Mouse (Mus musculus) lung, postnatal 0 days (tissue): ENCODE data around the gene Chrm4. TPM values are rescaled to one million over a fixed set of nuclear protein-coding genes. Genes with fewer than 3 reads are reported as not detected.

ENCODE experiments used
- ATAC-seq: fragments of 200-750 bp; cut with Nextera tagmentation; 2 replicates; pipeline ENCODE4 v1.8.0; 2017; ENCODE audit warnings: moderate library complexity
- DNase-seq: peaks from one replicate; pipeline ENCODE4 v3.0.0-alpha.2; 2016; ENCODE audit warnings: low spot score
- H3K27ac ChIP-seq: fragments of 300-500 bp; sonication (generic); 2 replicates; pipeline ENCODE4 v1.5.1; 2014; ENCODE audit warnings: antibody characterized with exemption, mild to moderate bottlenecking, low read length, mixed read lengths
- H3K27me3 ChIP-seq: fragments of 300-500 bp; sonication (generic); replicated peaks from 2 replicates; pipeline ENCODE4 v1.6.1; 2014; ENCODE audit warnings: low read length, mixed read lengths; ENCODE audit not compliant: insufficient read depth
- H3K36me3 ChIP-seq: fragments of 300-500 bp; sonication (generic); 2 replicates; pipeline ENCODE4 v1.6.1; 2014; ENCODE audit warnings: low read length, mixed read lengths; ENCODE audit not compliant: insufficient read depth
- H3K4me1 ChIP-seq: fragments of 300-500 bp; sonication (generic); 2 replicates; pipeline ENCODE4 v1.6.1; 2014; ENCODE audit warnings: antibody characterized with exemption, low read depth, low read length, mixed read lengths; ENCODE audit not compliant: insufficient read depth
- H3K4me2 ChIP-seq: fragments of 300-500 bp; sonication (generic); replicated peaks from 2 replicates; pipeline ENCODE4 v1.6.1; 2014; ENCODE audit warnings: low read depth, mild to moderate bottlenecking, low read length, moderate library complexity, mixed read lengths
- H3K4me3 ChIP-seq: fragments of 300-500 bp; sonication (generic); 2 replicates; pipeline ENCODE4 v1.5.1; 2014; ENCODE audit warnings: low read depth, low read length
- H3K9ac ChIP-seq: fragments of 300-500 bp; sonication (generic); replicated peaks from 2 replicates; pipeline ENCODE4 v1.6.1; 2014; ENCODE audit warnings: low read depth, mild to moderate bottlenecking
- H3K9me3 ChIP-seq: fragments of 300-500 bp; sonication (generic); 2 replicates; pipeline ENCODE4 v1.6.1; 2016; ENCODE audit warnings: low read length, mixed read lengths
- CTCF ChIP-seq: IDR thresholded peaks from 2 replicates; pipeline ENCODE4 v1.5.1; 2016; ENCODE audit warnings: antibody characterized with exemption, mild to moderate bottlenecking
- EP300 ChIP-seq: IDR thresholded peaks from 2 replicates; pipeline ENCODE4 v1.6.1; 2016; ENCODE audit warnings: antibody characterized with exemption, mild to moderate bottlenecking, control low read depth
- WGBS: fragments of 180-500 bp; shearing (Covaris S2); extraction: QIAGEN DNeasy Blood & Tissue Kit; methylation state at CpG from one replicate; pipeline ENCODE4 v1.1.7; 2014; 5-methylcytosine and 5-hydroxymethylcytosine counted together
- polyA plus RNA-seq: library from polyadenylated mRNA; unstranded; fragments of >200 nt; fragmentation: Nextera tagmentation; extraction: Ambion mirVana; gene quantifications from 2 replicates; pipeline ENCODE4 v1.2.1, GENCODE M21; 2015

Gene Chrm4
- polyA plus RNA-seq, 1 experiment from 2014 or later = 0.16 TPM

DNA sequence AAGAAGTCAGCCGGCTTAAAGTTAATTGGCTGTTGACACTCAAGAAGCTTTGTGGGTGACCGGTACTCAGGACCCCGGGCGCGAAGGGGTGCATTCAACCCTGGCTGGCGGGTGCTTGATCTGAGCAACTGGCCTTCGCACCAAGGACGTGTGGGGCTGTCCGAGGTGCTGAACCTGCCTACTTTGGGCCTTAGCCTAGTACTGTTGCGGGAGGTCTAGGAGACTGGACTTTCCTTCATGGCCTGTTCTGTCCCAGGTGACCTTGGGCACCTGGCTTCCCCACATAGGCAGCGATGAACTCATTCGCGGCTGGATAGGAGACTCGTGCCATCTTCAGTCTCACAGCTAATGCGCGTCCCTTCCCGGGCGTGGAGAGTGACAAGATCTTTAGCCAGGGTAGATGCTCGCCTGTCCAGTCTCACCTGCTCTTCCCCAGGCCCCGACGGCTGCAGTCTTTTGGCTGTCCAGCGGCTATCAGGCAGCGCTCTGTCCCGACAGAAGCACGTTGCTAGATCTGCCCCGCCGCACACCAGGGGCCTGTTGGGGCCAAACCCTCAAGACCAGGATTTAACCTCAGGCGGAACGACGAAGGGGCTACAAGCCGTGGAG is 5.8 kb upstream of the Chrm4 start:
- Histone ChIP-seq H3K4me1 (peaks cover 12% of the 10 kb centered on the region), H3K27ac (no peak overlapping the region), H3K9ac (no peak overlapping the region), H3K36me3 (peaks cover 19% of the 10 kb centered on the region; the same call in 1 of the 2 replicates), H3K4me2 (peak overlapping the region; percentile 69), H3K27me3 (peaks cover 36% of the 10 kb centered on the region), H3K4me3 (peak overlapping the region; percentile 43), H3K9me3 (no peaks in the 10 kb centered on the region)
- ATAC-seq = peak; percentile 67
- 3% methylated on average over 31 of the region's 31 CpGs for WGBS
- peak; percentile 75 for DNase-seq
- TF ChIP-seq CTCF (no peak), EP300 (no peak)

DNA sequence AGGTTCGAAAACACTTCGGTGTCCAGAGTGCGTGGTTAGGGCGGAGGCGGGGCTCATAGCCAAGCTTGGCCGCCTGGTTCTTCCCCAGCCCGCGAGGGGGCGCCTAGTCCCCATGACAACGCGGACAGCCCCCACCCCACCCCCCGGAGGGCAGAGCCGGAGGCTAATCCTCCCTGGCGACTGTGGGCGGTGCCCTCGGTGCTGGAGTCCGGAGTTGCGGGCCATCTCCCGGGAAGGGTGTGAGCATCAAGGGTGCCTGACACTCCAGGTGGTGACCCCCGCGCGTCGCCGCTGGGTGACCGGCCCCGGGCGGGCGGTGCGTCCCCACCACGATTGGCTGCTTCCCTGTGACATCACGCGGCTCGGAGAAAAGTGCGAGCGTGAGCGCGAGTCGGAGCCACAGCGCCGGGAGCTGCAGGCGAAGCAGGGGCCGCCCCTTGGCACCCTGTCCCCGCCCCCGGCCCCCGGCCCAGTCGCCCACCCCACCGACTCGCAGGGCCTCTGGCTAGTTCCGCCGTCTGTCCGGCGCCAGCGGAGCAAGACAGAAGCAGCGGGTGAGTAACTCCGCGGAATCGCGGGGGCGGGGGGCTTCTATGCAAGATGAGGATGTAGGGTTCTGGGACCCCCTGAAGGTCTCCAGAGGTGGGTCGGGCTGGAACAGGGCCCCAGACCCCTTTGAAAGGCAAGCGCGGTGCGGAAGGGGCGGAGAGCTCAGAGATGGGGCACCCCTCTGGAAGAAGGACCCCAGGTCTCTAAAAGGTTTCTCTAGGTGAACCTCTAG is 5.1 kb upstream of the Chrm4 start:
- TF ChIP-seq EP300 (no peak), CTCF (peak; percentile 65)
- peak; percentile 56 for ATAC-seq
- Histone ChIP-seq H3K27ac (no peak overlapping the region), H3K4me1 (peaks cover 12% of the 10 kb centered on the region), H3K4me2 (peak overlapping the region; percentile 69), H3K36me3 (peaks cover 15% of the 10 kb centered on the region; the same call in 1 of the 2 replicates), H3K9me3 (no peaks in the 10 kb centered on the region), H3K27me3 (peaks cover 36% of the 10 kb centered on the region), H3K9ac (no peak overlapping the region), H3K4me3 (peak overlapping the region; percentile 43)
- WGBS = 1% methylated on average over 55 of the region's 64 CpGs
- peak; percentile 58 for DNase-seq

DNA sequence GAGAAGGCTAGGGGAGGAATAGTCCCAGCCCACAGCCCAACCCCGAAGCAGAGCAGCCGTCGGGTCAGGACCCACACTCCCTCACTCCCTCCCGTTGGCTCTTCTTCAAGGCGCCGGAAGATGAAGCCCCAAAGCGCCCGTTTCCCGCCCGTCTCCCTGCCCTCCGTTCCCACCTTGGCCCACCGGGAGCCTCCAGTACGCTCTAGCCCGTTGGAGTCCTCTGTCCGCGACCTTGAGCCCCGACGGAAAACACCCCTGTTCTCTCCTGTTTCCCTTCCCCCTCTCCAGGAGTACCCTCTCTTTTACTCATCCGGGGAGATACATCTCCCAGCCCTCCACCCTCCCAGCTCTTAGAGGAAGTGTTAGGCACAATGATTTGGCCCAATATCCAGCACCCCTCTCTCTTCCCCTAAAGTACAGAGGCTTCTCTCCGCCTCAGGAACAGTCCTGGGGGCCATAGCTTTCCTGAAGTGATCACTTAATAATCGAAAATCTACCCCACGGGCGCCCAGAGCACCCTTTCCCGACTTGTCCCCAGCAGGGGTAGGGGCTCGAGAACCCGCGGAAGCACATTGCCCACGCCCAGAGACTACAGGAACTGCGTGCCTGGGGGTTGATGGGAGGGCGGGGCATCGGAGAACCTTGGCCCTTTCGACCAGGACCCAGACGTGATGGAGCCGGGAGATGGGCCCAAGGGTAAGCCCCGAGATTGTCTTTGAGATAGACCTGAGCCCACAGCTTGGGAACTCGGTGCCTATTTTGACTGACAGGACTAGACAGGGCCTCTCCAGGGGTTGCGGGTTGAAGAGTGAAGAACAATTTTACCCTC is 4.2 kb upstream of the Chrm4 start:
- no peak for DNase-seq
- Histone ChIP-seq H3K4me3 (peak overlapping the region; percentile 43), H3K27ac (no peak overlapping the region), H3K27me3 (peaks cover 36% of the 10 kb centered on the region), H3K4me1 (peaks cover 12% of the 10 kb centered on the region), H3K9ac (no peak overlapping the region), H3K9me3 (no peaks in the 10 kb centered on the region), H3K4me2 (peak overlapping the region; percentile 69), H3K36me3 (peaks cover 7% of the 10 kb centered on the region; the same call in 1 of the 2 replicates)
- ATAC-seq = no peak
- no peak for TF ChIP-seq EP300
- TF ChIP-seq CTCF = no peak
- WGBS = 2% methylated on average over 36 of the region's 37 CpGs

DNA sequence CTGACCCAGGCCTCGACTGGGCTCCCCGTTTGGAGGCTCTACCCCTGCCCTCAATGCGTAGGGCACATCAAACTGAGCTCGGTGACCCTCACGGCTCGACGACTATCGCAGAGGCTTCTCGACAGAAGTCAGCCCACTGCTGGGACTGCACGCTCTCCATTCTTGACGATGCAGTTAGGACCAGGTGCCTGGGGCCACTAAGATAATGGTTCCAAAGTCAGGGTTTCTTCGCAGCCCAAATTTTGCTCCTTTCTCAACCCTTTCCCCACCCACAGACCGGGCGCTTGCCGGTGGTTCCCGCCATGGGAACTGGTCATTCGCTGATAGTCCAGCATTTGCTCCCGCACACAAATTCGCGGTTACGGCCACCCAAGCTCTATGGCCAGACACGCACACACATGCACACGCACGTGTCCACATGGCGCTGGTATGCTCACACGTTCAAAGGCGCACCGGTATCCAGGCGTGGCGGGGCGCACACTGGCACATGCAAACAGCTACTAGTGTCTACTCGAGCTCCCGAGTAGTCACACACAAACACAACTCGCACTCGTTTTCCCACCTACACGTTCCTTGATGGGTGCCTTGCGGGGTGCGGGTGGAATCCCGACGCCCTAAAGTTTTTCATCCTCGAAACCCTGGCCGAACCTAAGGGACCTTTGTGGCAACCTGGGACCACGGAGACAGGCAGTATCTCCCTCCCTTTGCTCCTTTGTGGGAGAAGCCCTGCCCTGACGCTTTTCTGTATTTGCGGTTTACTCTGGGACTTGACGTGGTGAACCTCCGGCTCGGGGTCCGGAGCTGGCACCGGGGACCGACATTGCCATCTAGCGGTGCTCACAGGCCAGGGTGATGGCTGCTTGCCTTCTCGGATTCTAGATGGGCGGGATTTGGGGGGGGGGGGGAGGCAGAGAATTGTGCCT is 3.4 kb upstream of the Chrm4 start:
- H3K9ac ChIP-seq = no peak overlapping the region
- no peak overlapping the region for H3K27ac ChIP-seq
- no peaks in the 10 kb centered on the region; the same call in 1 of the 2 replicates for H3K36me3 ChIP-seq
- DNase-seq (peak; percentile 78), ATAC-seq (peak; percentile 50)
- peak overlapping the region; percentile 43 for H3K4me3 ChIP-seq
- TF ChIP-seq CTCF = peak; percentile 81
- no peak for TF ChIP-seq EP300
- peak overlapping the region; percentile 50 for H3K4me2 ChIP-seq
- 4% methylated on average over 54 of the region's 54 CpGs for whole genome bisulfite sequencing
- H3K27me3 ChIP-seq = peaks cover 36% of the 10 kb centered on the region
- no peaks in the 10 kb centered on the region for H3K9me3 ChIP-seq
- peaks cover 12% of the 10 kb centered on the region for H3K4me1 ChIP-seq

DNA sequence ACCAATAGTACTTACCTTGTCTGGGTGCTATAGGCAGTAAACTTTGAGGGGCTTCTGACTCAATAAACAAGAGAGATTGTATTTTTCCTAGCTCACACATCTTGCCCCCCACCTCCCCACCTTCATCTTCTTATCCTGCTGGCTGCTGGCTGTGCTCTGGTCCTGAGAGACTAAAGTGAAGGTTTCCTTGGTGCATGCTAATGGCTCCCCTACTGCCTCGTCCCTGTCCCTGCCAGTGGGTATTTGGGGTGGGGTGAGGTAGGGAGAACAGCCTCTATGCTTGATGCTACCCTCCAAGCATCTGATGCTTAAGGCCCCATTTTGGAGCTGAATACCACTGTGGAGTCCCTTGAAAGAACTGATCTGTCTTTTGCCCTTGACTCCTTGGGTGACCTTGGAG is 2.3 kb upstream of the Chrm4 start:
- TF ChIP-seq EP300 (no peak), CTCF (no peak)
- Histone ChIP-seq H3K36me3 (no peaks in the 10 kb centered on the region), H3K4me1 (peaks cover 12% of the 10 kb centered on the region), H3K27me3 (peaks cover 36% of the 10 kb centered on the region), H3K4me3 (no peak overlapping the region), H3K9ac (no peak overlapping the region), H3K9me3 (no peaks in the 10 kb centered on the region), H3K4me2 (no peak overlapping the region), H3K27ac (no peak overlapping the region)
- WGBS = 68% methylated on average over 1 of the region's 1 CpGs
- no peak for ATAC-seq
- DNase-seq = no peak
